Mouse (Mus musculus) gastrocnemius, adult 8-10 months (tissue): Measurements from ENCODE around the gene Ccng2. TPM values are rescaled to one million over a fixed set of nuclear protein-coding genes. Genes with fewer than 3 reads are reported as not detected.

Experiments used
- DNase-seq, 2 experiments: peaks; one replicate each; pipeline ENCODE4 v3.0.0; 2022; ENCODE audit warnings: low spot score in 2 of 2
- total RNA-seq, 4 experiments: library from RNA; stranded (reverse); gene quantifications; 2 replicates each; pipeline ENCODE4 v1.2.4; 2022

The Ccng2 gene
- total RNA-seq, 4 experiments from 2014 or later = 10.1 to 13.5 (median 12.2) TPM

- no peak for DNase-seq
These were observed 3.5 kb upstream of the Ccng2 start for GRCm38 (mm10) chr5:93263396-93264075.

GRCm38 (mm10) chr5:93264136-93264700 is 2.8 kb upstream of the Ccng2 start:
- DNase-seq = no peak

DNA sequence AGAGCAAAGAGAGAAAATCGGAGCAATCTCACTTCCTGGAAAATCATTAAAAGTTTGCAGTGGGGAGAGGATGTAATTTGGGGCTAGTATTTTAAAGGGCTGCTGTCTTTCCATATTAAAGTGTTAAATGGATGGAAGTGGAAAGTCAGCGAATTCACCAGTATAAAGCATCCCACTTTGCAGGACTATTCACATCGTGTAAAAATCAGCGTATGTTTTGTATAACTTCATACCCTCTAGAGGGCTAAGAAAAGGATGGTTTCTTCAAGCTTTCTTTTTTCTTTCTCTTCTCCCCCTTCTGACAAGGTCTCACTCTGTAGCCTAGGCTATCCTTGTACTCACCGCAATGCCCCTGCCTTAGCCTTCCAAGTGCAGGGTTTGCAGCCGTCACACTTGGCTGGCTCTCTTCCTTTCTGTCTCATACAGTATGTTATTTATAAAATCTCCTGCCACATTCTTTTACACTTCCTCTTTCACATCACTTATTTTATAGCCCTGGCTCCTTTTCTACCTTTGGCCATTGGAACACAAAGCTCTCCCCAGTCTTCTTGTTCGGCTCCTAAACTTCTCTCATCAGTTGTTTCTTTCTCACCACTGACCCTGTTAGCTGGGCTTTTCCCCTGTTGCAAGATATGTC is 1.8 kb upstream of the Ccng2 start:
- no peak for DNase-seq

- no peak for DNase-seq
These were observed 1.1 kb upstream of the Ccng2 start for GRCm38 (mm10) chr5:93265801-93266580.

DNA sequence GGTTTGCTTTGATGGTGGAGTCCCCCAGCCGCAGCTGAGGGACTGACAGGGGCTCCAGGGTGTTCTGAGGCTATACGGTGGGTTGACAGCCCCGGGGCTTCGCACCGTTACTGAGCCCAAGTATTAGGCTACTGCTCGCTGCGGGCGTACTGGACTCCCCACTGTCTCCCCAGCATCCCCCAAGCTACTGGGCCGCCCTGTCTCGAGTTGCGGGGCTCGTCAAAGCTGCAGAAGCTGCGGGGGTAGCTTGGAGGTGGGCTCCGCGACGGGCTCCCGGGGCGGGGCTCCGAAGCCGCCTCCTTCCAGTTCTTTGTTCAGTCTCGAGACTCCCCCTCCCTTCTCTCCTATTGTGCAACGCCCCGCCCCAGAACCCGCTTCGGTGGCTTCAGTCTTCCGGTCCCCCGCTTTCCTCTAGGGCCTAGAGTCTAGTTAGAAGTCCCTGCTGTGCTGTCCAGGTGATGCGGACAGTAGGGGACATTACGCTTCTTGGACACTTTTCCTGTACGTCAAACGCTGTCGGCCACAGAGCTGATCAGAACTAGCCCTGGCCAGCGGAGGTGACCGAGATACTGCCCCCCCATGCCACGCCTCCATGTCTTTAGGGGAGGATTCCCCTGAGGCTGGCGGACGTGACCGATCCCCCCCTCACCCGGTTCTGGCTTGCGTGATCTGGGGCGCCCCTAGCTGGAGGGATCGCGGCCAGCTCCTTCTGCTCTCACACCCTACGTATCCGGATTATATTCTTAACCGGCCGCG is 972 bp downstream of the Ccng2 start:
- peak; percentile 46 to 49 for DNase-seq

- DNase-seq = no peak
These were observed 3.0 kb downstream of the Ccng2 start for GRCm38 (mm10) chr5:93270095-93270494.

DNA sequence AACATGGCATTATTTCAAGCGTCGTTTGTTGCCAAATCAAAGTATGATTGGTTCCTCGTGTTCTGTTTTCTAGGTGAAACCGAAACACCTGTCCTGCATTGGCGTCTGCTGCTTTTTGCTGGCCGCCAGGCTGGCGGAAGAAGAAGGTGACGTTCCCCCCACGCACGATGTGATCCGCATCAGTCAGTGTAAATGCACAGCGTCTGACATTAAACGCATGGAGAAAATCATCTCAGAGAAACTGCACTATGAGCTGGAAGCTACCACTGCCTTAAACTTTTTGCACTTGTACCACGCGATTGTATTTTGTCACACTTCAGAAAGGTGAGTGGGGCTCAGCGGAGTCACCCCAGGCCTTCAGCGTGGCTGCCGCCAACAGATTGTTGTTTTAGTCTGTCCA is 3.7 kb downstream of the Ccng2 start:
- no peak for DNase-seq

GRCm38 (mm10) chr5:93282446-93283107 is 15.5 kb downstream of the Ccng2 start:
- peak; percentile 55 to 65 for DNase-seq

DNA sequence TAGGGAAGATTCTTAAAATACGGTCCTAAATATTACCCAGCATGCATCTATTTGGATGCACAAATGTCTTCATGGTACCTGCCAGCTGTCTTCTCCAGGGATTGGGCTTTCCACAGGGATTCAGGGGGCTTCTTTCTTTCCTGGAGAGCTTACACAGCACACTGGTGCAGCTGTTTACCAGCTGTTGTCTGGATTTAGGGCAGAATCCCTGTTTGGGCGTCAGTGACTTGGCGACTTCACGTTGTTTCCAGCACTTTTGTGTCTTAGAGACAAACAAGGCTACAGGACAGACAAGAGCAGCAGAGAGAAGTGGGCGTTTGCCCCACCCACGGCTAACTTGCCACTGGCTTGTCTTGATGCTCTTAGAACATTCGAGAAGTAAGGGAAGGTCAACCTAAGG is 16.1 kb downstream of the Ccng2 start:
- DNase-seq = peak; percentile 5 to 12

DNA sequence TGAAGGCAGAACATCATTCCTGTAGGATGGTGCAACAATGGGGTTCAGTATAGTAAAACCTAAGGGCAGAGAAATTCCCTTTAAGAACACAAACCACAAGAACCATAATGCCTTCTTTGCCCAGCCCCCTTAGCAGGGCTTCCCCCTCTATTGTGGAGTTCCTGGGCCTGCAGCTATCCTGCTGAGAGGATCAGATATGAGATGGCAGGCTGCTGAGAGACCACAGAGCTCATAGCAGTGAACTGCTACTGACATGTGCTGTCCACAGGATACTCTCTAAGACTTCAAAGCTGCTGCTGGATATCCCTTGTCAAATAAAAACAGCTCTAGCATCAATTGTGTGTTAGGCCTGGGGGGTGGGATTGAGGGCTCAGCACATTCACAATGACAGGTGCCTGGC is 21.5 kb downstream of the Ccng2 start:
- DNase-seq = no peak

DNA sequence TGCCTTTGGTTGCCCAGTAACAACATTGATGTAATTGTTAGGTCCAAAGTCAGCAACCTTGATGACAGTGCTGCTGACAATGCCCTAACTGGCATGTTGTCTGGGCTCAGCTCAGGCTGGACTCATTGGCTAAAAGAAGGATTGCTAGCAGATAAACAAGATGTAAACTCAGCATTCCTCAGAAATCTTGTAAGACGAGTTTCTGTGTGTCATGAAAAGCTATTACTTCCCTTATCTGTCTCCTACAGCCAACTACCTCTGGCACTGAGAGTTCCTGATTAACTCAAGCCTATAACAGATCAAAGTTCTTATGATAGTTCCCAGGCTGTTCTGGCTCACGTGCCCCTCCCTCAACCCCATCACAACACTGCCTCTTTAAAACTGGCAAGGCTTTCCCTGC is 23.2 kb downstream of the Ccng2 start:
- no peak for DNase-seq

DNA sequence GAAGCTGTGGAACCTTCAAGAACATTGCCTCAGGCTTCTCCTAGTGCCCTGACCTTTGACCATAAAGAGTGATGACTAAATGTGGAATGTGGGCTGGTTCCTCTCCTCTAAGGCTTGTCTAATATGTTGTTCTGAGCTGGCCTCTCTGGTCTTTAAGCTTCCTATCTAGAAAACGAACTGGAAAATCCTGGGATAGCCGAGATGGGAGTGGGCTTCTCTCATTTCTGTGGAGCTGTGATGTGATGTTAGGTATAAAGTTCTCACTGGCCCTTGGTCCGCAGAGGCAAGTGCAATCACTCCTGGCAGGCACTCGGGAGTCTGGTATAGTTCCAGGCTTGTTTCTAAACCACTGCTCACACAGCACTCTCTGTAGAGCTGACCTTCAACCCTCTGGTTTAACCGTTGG is 29.3 kb downstream of the Ccng2 start:
- no peak for DNase-seq

DNA sequence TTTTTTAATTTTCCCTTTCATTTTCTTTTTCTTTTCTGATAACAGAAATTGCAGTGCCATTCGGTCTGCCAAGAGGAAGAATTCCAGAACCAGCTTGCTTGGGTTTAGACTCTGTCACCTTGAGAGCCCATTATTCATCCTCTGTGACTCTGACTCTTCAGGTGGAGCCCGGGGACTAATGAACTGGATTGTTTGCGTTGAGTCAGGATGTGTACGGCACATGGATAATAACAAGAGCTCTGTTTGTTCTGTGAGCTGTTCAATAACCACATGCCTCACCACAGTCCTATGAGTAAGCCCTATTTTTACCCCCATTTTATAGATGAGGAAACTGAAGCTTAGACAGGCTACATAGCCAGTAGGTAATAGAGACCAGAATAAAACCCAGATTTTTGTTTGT is 29.7 kb downstream of the Ccng2 start:
- DNase-seq = no peak

DNA sequence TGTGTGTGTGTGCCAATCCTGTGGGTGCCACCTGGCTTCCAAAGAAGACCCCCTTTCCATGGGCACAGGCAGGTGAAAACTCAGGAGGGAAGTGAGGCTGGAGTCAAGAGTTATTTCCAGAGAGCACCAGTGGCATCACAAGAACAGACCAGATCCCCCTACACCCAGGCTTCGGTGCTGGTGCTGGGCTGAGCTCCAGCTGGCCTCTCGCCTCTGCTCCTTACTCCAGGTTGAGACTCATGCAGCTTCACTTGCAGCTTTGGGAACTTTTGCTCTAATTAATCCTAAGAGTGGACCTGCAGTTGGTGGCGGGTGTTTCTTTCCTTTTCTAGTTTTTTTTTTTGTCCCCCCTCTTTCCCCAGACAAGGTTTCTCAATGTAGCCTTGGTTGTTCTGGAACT is 30.3 kb downstream of the Ccng2 start:
- DNase-seq = no peak

GRCm38 (mm10) chr5:93305126-93305830 is 38.2 kb downstream of the Ccng2 start:
- DNase-seq = no peak

DNA sequence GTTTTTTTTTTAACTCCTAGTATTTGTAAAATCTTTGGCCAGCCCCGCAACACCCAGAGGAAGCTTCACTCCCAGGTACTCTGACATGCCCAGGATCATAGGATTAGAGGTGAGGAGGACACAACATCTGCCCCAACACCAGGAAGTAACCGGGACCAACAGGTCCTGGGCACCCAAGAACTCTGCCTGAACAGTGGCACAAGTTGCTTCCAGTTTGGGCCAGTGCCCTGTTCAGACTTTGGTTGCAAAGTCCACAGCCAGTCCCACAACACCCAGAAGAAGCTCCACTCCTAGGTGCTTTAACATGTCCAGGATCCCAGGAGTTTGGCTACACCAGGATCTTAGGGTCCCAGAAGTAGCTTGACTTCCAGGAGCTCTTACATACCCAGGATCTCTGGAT is 41.9 kb downstream of the Ccng2 start:
- no peak for DNase-seq

- no peak for DNase-seq
These were observed 56.4 kb downstream of the Ccng2 start for GRCm38 (mm10) chr5:93323320-93324001.
